Mouse (Mus musculus): ENCODE data around the gene Nudt19. TPM values are rescaled to one million over a fixed set of nuclear protein-coding genes. Genes with fewer than 3 reads are reported as not detected.

The Nudt19 gene
- polyA plus RNA-seq, 1 experiment from 2014 or later, result 116 TPM

DNA sequence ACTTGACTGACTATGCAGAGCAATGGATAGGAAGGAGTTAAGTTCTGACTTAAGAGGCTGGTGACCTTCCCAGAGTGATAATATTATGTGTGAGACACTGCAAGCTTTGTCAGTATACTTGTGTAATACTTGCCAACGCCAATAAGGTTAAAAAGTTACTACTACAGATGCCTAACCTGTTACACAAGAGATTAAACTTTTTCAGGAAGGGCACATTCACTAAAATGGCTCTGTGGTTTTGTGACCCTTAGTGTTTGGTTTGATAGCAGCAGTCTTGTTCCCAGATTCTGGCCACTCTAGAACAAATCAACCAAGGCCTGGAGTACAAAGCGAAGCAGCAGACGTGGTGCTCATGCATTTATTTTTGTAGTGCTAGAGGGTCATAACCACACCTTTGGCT is 1.5 kb upstream of the Nudt19 start:
- ATAC-seq (ENCODE audit: low FRiP score) (no peak), DNase-seq (ENCODE audit: low spot score) (no peak)
- Histone ChIP-seq H3K9ac (no peak overlapping the region), H3K36me3 (replicated peaks; ENCODE audit: control insufficient read depth, insufficient read depth) (no peaks in the 10 kb centered on the region), H3K4me3 (replicated peaks; ENCODE audit: low read length) (no peak overlapping the region), H3K27me3 (ENCODE audit: control insufficient read depth, insufficient read depth, low read length) (no peaks in the 10 kb centered on the region), H3K27ac (no peak overlapping the region), H3K9me3 (ENCODE audit: control insufficient read depth, low read length) (no peaks in the 10 kb centered on the region), H3K4me1 (replicated peaks; ENCODE audit: control insufficient read depth, insufficient read depth, low read length) (peaks cover 13% of the 10 kb centered on the region), H3K4me2 (replicated peaks) (no peak overlapping the region)
- WGBS, result 88% methylated on average over 3 of the region's 3 CpGs

- DNase-seq (ENCODE audit: low spot score) (no peak), ATAC-seq (ENCODE audit: low FRiP score) (no peak)
- Histone ChIP-seq H3K4me1 (replicated peaks; ENCODE audit: control insufficient read depth, insufficient read depth, low read length) (peaks cover 13% of the 10 kb centered on the region), H3K27ac (no peak overlapping the region), H3K9ac (no peak overlapping the region), H3K4me2 (replicated peaks) (no peak overlapping the region), H3K36me3 (replicated peaks; ENCODE audit: control insufficient read depth, insufficient read depth) (no peaks in the 10 kb centered on the region), H3K27me3 (ENCODE audit: control insufficient read depth, insufficient read depth, low read length) (no peaks in the 10 kb centered on the region), H3K4me3 (replicated peaks; ENCODE audit: low read length) (no peak overlapping the region), H3K9me3 (ENCODE audit: control insufficient read depth, low read length) (no peaks in the 10 kb centered on the region)
- WGBS, result 89% methylated on average over 5 of the region's 5 CpGs
Measured at GRCm38 (mm10) chr7:35556905-35557304, 801 bp upstream of the Nudt19 start.

DNA sequence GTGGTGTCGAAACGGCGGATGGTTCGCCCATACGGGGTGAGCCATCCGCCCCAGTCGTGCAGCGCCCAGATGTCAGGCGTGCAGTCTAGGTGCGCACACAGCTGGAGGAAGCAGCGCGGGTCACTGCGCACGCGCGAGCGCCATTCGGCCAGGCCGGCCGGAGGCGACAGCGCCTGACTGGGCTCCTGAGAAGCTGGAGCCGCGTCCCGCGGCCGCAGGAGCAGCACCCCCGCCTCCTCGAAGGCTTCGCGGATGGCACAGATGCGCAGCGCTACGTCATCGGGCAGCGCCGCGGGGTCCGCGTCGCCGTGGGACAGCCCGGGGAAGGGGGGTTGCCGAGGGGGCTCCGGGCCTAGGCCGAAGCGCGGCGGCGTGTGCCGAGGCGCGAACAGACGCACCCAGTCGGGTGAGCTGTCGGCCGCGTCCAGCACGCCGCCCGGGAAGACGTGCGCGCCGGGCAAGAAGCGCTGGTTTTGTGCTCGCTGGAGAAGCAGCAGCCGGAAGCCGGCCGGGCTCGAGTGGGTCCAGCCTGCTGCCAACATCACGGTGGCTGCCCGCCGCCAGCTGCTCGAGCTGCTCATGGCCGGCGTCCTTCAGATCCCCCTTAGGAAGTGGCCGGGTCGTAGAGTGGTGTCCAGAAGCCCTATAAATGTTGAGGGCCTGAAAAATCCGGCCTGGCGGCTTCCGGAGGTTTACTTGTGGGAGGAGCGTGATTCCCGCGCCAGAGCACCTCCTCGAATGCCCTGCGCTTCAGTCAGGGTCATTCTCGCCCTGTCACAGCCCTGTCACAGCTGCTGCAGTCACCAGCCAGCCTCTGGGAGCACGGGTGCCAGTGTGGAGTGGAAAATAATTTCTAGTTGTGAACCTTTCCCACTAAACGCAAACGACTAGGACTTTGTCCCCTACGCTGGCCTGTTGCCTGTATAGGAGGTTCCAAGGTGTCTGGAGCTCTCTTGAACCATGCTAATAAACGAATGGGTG is 590 bp downstream of the Nudt19 start:
- under 1% methylated on average over 93 of the region's 93 CpGs for WGBS
- Histone ChIP-seq H3K4me1 (replicated peaks; ENCODE audit: control insufficient read depth, insufficient read depth, low read length) (peaks cover 13% of the 10 kb centered on the region), H3K27ac (peak overlapping the region; percentile 97), H3K27me3 (ENCODE audit: control insufficient read depth, insufficient read depth, low read length) (no peaks in the 10 kb centered on the region), H3K9me3 (ENCODE audit: control insufficient read depth, low read length) (no peaks in the 10 kb centered on the region), H3K36me3 (replicated peaks; ENCODE audit: control insufficient read depth, insufficient read depth) (peaks cover 2% of the 10 kb centered on the region; the same call in 1 of the 2 replicates), H3K9ac (peak overlapping the region; percentile 96), H3K4me3 (replicated peaks; ENCODE audit: low read length) (peak overlapping the region; percentile 74), H3K4me2 (replicated peaks) (peak overlapping the region; percentile 97)
- peak; percentile 92 for DNase-seq (ENCODE audit: low spot score)
- ATAC-seq (ENCODE audit: low FRiP score), result peak; percentile 95

DNA sequence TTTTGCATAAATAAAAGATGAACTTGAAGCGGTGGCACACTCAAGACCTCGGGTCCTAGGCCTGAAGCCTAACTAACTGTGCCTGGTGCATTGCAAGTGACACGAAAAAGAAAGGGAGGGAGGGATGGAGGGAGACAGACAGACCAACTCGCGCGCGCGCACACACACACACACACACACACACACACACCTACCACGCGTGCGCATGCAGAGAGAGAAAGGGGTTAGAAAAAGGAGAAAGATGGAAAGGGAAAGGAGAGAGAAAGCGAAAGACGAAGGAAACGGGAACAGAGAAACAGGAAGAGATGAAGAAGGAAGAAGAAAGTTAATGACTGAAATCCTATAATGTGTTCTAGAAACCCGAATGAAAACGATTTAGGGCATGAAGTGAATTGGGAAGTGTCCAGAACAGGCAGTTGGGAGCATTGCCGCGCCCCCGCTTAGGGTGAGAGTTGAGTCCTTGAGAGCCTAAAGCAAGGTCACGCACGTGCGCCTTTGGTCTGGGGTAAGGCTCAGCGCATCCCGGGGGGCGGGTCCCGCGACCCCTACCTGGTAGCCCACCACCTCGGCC is 1.4 kb downstream of the Nudt19 start:
- peak overlapping the region; percentile 96 for H3K9ac ChIP-seq
- ATAC-seq (ENCODE audit: low FRiP score) (peak; percentile 41; the same call in 1 of the 2 replicates), DNase-seq (ENCODE audit: low spot score) (peak; percentile 55)
- peak overlapping the region; percentile 74 for H3K4me3 ChIP-seq (replicated peaks; ENCODE audit: low read length)
- peak overlapping the region; percentile 97 for H3K4me2 ChIP-seq (replicated peaks)
- no peaks in the 10 kb centered on the region for H3K27me3 ChIP-seq (ENCODE audit: control insufficient read depth, insufficient read depth, low read length)
- WGBS, result 4% methylated on average over 28 of the region's 28 CpGs
- H3K36me3 ChIP-seq (replicated peaks; ENCODE audit: control insufficient read depth, insufficient read depth), result peaks cover 10% of the 10 kb centered on the region
- peak overlapping the region; percentile 97 for H3K27ac ChIP-seq
- H3K4me1 ChIP-seq (replicated peaks; ENCODE audit: control insufficient read depth, insufficient read depth, low read length), result peaks cover 13% of the 10 kb centered on the region
- no peaks in the 10 kb centered on the region for H3K9me3 ChIP-seq (ENCODE audit: control insufficient read depth, low read length)

DNA sequence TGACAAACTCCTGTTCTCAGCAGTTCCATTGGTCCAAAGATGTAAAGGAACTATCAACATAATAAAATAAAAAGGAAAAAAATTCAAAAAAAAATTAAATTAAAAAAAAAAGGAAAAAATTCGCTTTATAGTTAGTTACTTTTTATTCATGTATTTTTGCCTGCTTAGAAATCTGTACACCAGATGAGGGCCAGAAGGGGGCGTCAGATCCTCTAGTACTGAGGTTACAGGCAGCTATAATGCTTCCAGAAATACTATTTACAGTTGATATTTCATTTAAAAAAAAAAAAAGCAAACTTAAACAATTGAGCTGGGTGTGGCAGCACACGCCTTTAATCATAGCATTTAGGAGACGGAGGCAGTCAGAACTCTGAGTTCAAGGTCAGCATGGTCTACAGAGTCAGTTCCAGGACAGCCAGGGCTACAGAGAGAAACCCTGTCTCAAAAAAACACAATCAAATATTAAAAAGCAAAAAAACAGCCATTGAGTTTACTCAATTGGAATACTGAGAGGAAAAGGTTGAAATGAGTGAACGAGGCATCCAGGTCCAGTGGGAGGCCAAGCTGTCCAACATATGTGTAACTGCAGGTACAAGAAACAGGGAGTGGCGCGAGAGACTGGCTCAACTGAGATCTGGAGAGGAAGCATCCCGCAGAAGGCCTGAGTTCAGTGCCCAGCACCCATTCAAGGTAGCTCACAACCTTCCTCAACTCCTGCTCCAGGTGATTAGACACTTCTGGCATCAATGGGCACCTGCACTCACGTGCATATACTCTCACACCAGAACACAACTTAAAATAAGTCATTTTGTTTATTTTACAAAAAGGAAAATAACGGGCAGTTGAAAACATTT is 2.1 kb downstream of the Nudt19 start:
- Histone ChIP-seq H3K36me3 (replicated peaks; ENCODE audit: control insufficient read depth, insufficient read depth) (peaks cover 17% of the 10 kb centered on the region), H3K4me2 (replicated peaks) (peak overlapping the region; percentile 97), H3K27me3 (ENCODE audit: control insufficient read depth, insufficient read depth, low read length) (no peaks in the 10 kb centered on the region), H3K9ac (peak overlapping the region; percentile 96), H3K4me3 (replicated peaks; ENCODE audit: low read length) (peak overlapping the region; percentile 74), H3K9me3 (ENCODE audit: control insufficient read depth, low read length) (no peaks in the 10 kb centered on the region), H3K4me1 (replicated peaks; ENCODE audit: control insufficient read depth, insufficient read depth, low read length) (peaks cover 13% of the 10 kb centered on the region), H3K27ac (no peak overlapping the region)
- no peak for DNase-seq (ENCODE audit: low spot score)
- WGBS, result 63% methylated on average over 10 of the region's 10 CpGs
- ATAC-seq (ENCODE audit: low FRiP score), result no peak

DNA sequence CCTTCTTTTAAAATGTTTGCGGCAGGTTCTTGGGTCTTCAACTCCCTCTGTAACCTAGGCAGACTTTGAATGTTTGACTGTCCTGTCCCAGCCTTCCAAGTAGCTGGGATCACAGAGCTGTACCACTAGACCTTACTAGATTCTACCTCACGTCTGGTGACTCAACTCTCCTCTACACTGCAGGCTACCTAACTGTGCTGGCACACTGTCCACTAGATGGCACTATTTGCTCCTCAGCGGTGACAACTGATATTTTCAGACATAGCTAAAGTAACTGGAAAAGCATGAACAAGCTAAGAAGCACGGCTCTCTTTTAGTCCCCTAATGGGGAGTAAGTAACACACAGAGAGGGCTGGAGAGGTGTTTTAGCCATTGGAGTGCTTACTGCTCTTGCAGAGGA is 10.2 kb downstream of the Nudt19 start:
- Histone ChIP-seq H3K9ac (no peak overlapping the region), H3K9me3 (ENCODE audit: control insufficient read depth, low read length) (no peaks in the 10 kb centered on the region), H3K4me1 (replicated peaks; ENCODE audit: control insufficient read depth, insufficient read depth, low read length) (no peaks in the 10 kb centered on the region), H3K27ac (no peak overlapping the region), H3K36me3 (replicated peaks; ENCODE audit: control insufficient read depth, insufficient read depth) (peaks cover 37% of the 10 kb centered on the region), H3K4me2 (replicated peaks) (no peak overlapping the region), H3K27me3 (ENCODE audit: control insufficient read depth, insufficient read depth, low read length) (no peaks in the 10 kb centered on the region), H3K4me3 (replicated peaks; ENCODE audit: low read length) (no peak overlapping the region)
- no peak for ATAC-seq (ENCODE audit: low FRiP score)
- WGBS, result 33% methylated on average over 4 of the region's 4 CpGs
- DNase-seq (ENCODE audit: low spot score), result peak; percentile 80

- Histone ChIP-seq H3K9me3 (ENCODE audit: control insufficient read depth, low read length) (no peaks in the 10 kb centered on the region), H3K4me2 (replicated peaks) (no peak within 1 kb of the TSS), H3K36me3 (replicated peaks; ENCODE audit: control insufficient read depth, insufficient read depth) (no peaks in the 10 kb centered on the region), H3K4me3 (replicated peaks; ENCODE audit: low read length) (no peak within 1 kb of the TSS), H3K4me1 (replicated peaks; ENCODE audit: control insufficient read depth, insufficient read depth, low read length) (no peaks in the 10 kb centered on the region), H3K27me3 (ENCODE audit: control insufficient read depth, insufficient read depth, low read length) (no peaks in the 10 kb centered on the region), H3K27ac (no peak within 1 kb of the TSS), H3K9ac (no peak within 1 kb of the TSS)
- DNase-seq (ENCODE audit: low spot score), result no peak
- 93% methylated on average over 17 of the region's 17 CpGs for WGBS
- ATAC-seq (ENCODE audit: low FRiP score), result no peak
Measured at GRCm38 (mm10) chr7:35537562-35537961, 18.5 kb downstream of the Nudt19 start, which contains the start of gene Tdrd12. TSS of gene Tdrd12 (minus strand) at chr7:35537745.

GRCm38 (mm10) chr7:35535750-35536512 is 20.2 kb downstream of the Nudt19 start:
- Histone ChIP-seq H3K27me3 (ENCODE audit: control insufficient read depth, insufficient read depth, low read length) (no peaks in the 10 kb centered on the region), H3K4me1 (replicated peaks; ENCODE audit: control insufficient read depth, insufficient read depth, low read length) (no peaks in the 10 kb centered on the region), H3K36me3 (replicated peaks; ENCODE audit: control insufficient read depth, insufficient read depth) (no peaks in the 10 kb centered on the region), H3K9me3 (ENCODE audit: control insufficient read depth, low read length) (no peaks in the 10 kb centered on the region), H3K9ac (no peak overlapping the region), H3K4me2 (replicated peaks) (no peak overlapping the region), H3K4me3 (replicated peaks; ENCODE audit: low read length) (no peak overlapping the region), H3K27ac (no peak overlapping the region)
- WGBS, result 87% methylated on average over 12 of the region's 12 CpGs
- DNase-seq (ENCODE audit: low spot score) (no peak), ATAC-seq (ENCODE audit: low FRiP score) (no peak)
